Mouse (Mus musculus) olfactory bulb, adult 2 months (tissue): ENCODE results near the gene Ngp.

Experiments used
- CTCF ChIP-seq: fragments of 200-500 bp; IDR thresholded peaks from 2 replicates; pipeline ENCODE4 v1.5.1; 2012; ENCODE audit warnings: low read depth, mild to moderate bottlenecking, low read length, moderate library complexity; ENCODE audit not compliant: insufficient read depth
- POLR2A ChIP-seq: fragments of 200-500 bp; IDR thresholded peaks from 2 replicates; pipeline ENCODE4 v1.6.1; 2012; ENCODE audit warnings: mild to moderate bottlenecking, low read depth, low read length, moderate library complexity; ENCODE audit not compliant: insufficient read depth

DNA sequence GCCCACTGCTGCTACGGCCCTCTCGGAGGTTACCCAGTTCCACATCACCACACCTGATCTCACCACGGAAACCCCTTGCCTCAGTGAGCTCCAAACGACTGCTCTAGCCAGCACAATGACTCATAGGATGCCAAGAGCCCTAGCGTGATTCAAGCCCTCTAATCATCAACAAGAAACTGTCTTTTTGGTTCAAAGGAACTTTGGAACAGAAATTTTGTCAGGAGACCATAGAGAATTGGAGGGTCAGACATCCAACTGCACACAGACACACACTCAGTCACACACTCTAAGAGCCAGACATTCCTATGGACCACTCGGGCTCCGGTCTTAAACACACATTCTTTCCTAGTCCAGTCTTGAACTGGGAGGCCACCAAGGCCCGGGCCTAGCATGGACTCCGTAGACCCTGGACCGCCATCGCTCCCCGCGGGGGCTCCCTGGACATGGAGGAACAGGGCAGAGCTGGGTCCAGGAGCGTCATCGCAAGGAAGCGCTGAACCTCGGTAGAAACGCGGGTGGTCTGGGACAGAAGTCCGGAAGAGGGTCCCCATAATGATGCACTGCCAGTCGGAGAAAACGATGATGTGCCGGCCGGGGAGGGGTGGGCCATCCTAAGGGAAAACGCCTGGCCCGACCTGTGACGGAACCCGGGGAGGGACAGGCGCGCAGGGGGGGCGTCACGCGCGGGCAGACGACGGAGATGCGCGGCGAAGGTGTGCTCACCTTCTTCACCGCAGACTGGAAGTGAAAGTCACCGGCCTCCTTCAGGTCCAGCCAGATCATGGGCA is 12.0 kb upstream of the Ngp start:
- TF ChIP-seq CTCF (no peak), POLR2A (no peak)
